ENCODE assay signal across 25 mouse cellular contexts in the genomic region with DNA sequence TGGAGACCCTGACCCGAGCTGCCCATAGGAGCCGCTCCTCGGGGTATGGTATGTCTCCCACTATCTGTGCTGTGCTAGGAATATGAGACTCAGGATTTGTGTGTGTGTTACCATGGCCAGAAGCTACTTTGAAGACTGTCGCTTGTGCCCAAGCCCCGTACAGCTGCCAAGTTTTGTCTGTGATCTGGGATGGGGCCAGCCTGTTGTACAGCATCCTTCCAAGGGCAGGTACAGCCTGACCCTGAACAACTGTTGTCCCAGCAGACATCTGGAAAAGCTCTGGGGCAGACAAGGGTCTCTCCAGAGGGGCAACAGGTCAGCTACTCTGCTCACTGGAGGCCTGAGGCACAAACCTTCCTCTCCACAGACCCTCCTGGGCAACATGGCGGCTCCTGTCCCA.
"Had no signal": no experiment of that assay in that cellular context is flagged by ENCODE, and none has a peak within 500 bp of the region (broad histone marks: within the 10 kb centered on the region; RNA-seq: fewer than 3 reads in every experiment).

No protein-coding gene starts in this region.

- H3K27me3 ChIP-seq: embryonic facial prominence, embryonic 12.5 days; embryonic facial prominence, embryonic 13.5 days; embryonic facial prominence, embryonic 15.5 days; forebrain, embryonic 12.5 days; forebrain, embryonic 13.5 days had no signal

- H3K4me3 ChIP-seq: embryonic facial prominence, embryonic 10.5 days; embryonic facial prominence, embryonic 12.5 days; embryonic facial prominence, embryonic 13.5 days; embryonic facial prominence, embryonic 15.5 days; erythroblast, embryonic 14.5 days; forebrain, embryonic 10.5 days; forebrain, embryonic 12.5 days; forebrain, embryonic 13.5 days; gastrocnemius, adult 2 months; heart, adult 2 months; heart, embryonic 10.5 days had no signal

- H3K9me3 ChIP-seq: embryonic facial prominence, embryonic 10.5 days; embryonic facial prominence, embryonic 12.5 days; embryonic facial prominence, embryonic 13.5 days; embryonic facial prominence, embryonic 15.5 days; forebrain, embryonic 10.5 days; forebrain, embryonic 12.5 days; forebrain, embryonic 13.5 days; heart, embryonic 10.5 days had no signal

- H3K27ac ChIP-seq: embryonic facial prominence, embryonic 10.5 days; embryonic facial prominence, embryonic 12.5 days; embryonic facial prominence, embryonic 13.5 days; embryonic facial prominence, embryonic 15.5 days; forebrain, embryonic 10.5 days; forebrain, embryonic 12.5 days; heart, adult 2 months; heart, embryonic 10.5 days had no signal

- H3K4me2 ChIP-seq: embryonic facial prominence, embryonic 12.5 days; embryonic facial prominence, embryonic 13.5 days; embryonic facial prominence, embryonic 15.5 days; forebrain, embryonic 12.5 days; forebrain, embryonic 13.5 days; heart, embryonic 11.5 days had no signal

- H3K9ac ChIP-seq: embryonic facial prominence, embryonic 12.5 days; embryonic facial prominence, embryonic 13.5 days; embryonic facial prominence, embryonic 15.5 days; forebrain, embryonic 12.5 days; forebrain, embryonic 13.5 days; forebrain, postnatal 0 days had no signal

- DNase-seq: cerebellum, adult 9-10 months; cerebellum, adult 9-11 months; cerebellum, postnatal 25 days; cerebellum, postnatal 36 days; embryo, embryonic 11 days; forebrain, postnatal 0 days; gastrocnemius, adult 2 months; gastrocnemius, postnatal 10 days; gastrocnemius, postnatal 14 days; gastrocnemius, postnatal 25 days; gastrocnemius, postnatal 36 days; heart, adult 11 months; heart, adult 18-20 months; heart, adult 2 months had no signal

- ATAC-seq: forebrain, embryonic 13.5 days; forebrain, embryonic 16.5 days; forebrain, postnatal 0 days had no signal
